Mouse (Mus musculus) ES-Bruce4 (cell line): ENCODE data around the gene Pacsin1. TPM values are rescaled to one million over a fixed set of nuclear protein-coding genes. Genes with fewer than 3 reads are reported as not detected.

Experiments used
- H3K27ac ChIP-seq: 2 replicates; pipeline ENCODE4 v1.5.1; 2012; ENCODE audit warnings: low read length, inconsistent platforms; ENCODE audit not compliant: insufficient read depth
- H3K27me3 ChIP-seq: 2 replicates; pipeline ENCODE4 v1.6.1; 2012; ENCODE audit warnings: mild to moderate bottlenecking, low read length, inconsistent platforms; ENCODE audit not compliant: control insufficient read depth, poor library complexity, insufficient read depth, severe bottlenecking
- H3K36me3 ChIP-seq: 2 replicates; pipeline ENCODE4 v1.6.1; 2012; ENCODE audit warnings: inconsistent platforms, mild to moderate bottlenecking, low read length, moderate library complexity; ENCODE audit not compliant: control insufficient read depth, poor library complexity, insufficient read depth, severe bottlenecking
- H3K4me1 ChIP-seq: one replicate; pipeline ENCODE4 v1.8.1; 2011; ENCODE audit warnings: low read length; ENCODE audit not compliant: control insufficient read depth, insufficient read depth
- H3K4me3 ChIP-seq: 2 replicates; pipeline ENCODE4 v1.5.1; 2011; ENCODE audit warnings: low read depth, mild to moderate bottlenecking, low read length
- H3K9ac ChIP-seq: 2 replicates; pipeline ENCODE4 v1.6.1; 2012; ENCODE audit warnings: low read depth, mild to moderate bottlenecking, inconsistent platforms; ENCODE audit not compliant: poor library complexity, severe bottlenecking
- H3K9me3 ChIP-seq: replicated peaks from 2 replicates; pipeline ENCODE4 v1.6.1; 2012; ENCODE audit warnings: mild to moderate bottlenecking, low read length, inconsistent platforms; ENCODE audit not compliant: control insufficient read depth, poor library complexity, insufficient read depth, severe bottlenecking
- CTCF ChIP-seq: IDR thresholded peaks from one replicate; pipeline ENCODE4 v1.8.1; 2011; ENCODE audit warnings: low read depth, low read length
- EP300 ChIP-seq: IDR thresholded peaks from 2 replicates; pipeline ENCODE4 v1.6.1; 2011; ENCODE audit warnings: low read depth, low read length; ENCODE audit not compliant: insufficient read depth
- POLR2A ChIP-seq: IDR thresholded peaks from one replicate; pipeline ENCODE4 v1.8.1; 2011; ENCODE audit warnings: low read length; ENCODE audit not compliant: insufficient read depth
- polyA plus RNA-seq: library from polyadenylated mRNA; stranded (reverse); fragments of >200 nt; gene quantifications from 2 replicates; pipeline ENCODE4 v1.2.4, GENCODE M21; 2011; ENCODE audit warnings: low read depth; ENCODE audit not compliant: missing spikeins, insufficient read depth, insufficient read length

Pacsin1 gene
- polyA plus RNA-seq, 1 experiment, result 16.8 TPM

GRCm38 (mm10) chr17:27748123-27748522 is 92.8 kb downstream of the Pacsin1 start:
- Histone ChIP-seq H3K27ac (no peak overlapping the region), H3K36me3 (no peaks in the 10 kb centered on the region), H3K9me3 (no peaks in the 10 kb centered on the region), H3K4me3 (no peak overlapping the region), H3K4me1 (peaks cover 1% of the 10 kb centered on the region), H3K9ac (no peak overlapping the region), H3K27me3 (no peaks in the 10 kb centered on the region)
- TF ChIP-seq CTCF (no peak), POLR2A (no peak), EP300 (no peak)

- Histone ChIP-seq H3K27me3 (no peaks in the 10 kb centered on the region), H3K9ac (no peak overlapping the region), H3K36me3 (no peaks in the 10 kb centered on the region), H3K27ac (no peak overlapping the region), H3K4me1 (peaks cover 1% of the 10 kb centered on the region), H3K4me3 (no peak overlapping the region), H3K9me3 (no peaks in the 10 kb centered on the region)
- TF ChIP-seq CTCF (no peak), POLR2A (no peak), EP300 (no peak)
Observed at GRCm38 (mm10) chr17:27750451-27750942, 95.2 kb downstream of the Pacsin1 start.

- Histone ChIP-seq H3K27me3 (no peaks in the 10 kb centered on the region), H3K4me1 (no peaks in the 10 kb centered on the region), H3K36me3 (no peaks in the 10 kb centered on the region), H3K4me3 (no peak overlapping the region), H3K9ac (no peak overlapping the region), H3K27ac (no peak overlapping the region), H3K9me3 (no peaks in the 10 kb centered on the region)
- TF ChIP-seq EP300 (no peak), POLR2A (no peak), CTCF (no peak)
Observed at GRCm38 (mm10) chr17:27751314-27752202, 96.2 kb downstream of the Pacsin1 start.

- no peak overlapping the region for H3K4me3 ChIP-seq
- H3K4me1 ChIP-seq, result no peaks in the 10 kb centered on the region
- TF ChIP-seq EP300 (no peak), POLR2A (no peak), CTCF (no peak)
- no peak overlapping the region for H3K27ac ChIP-seq
- H3K36me3 ChIP-seq, result no peaks in the 10 kb centered on the region
- no peak overlapping the region for H3K9ac ChIP-seq
- H3K27me3 ChIP-seq, result no peaks in the 10 kb centered on the region
- H3K9me3 ChIP-seq, result no peaks in the 10 kb centered on the region
Observed at GRCm38 (mm10) chr17:27760169-27760568, 104.9 kb downstream of the Pacsin1 start.

Other genes with a start within 250 kb of the Pacsin1 start
- 0.49 and 0.63 TPM in 2 replicates for gene Grm4, start 134.1 kb upstream of the Pacsin1 start, polyA plus RNA-seq
- gene Hmga1, start 99.0 kb upstream of the Pacsin1 start, polyA plus RNA-seq, result 933 and 989 TPM in 2 replicates
- 14.4 and 16.8 TPM in 2 replicates for gene AI413582, start 89.8 kb upstream of the Pacsin1 start, polyA plus RNA-seq
- 67.3 and 68.8 TPM in 2 replicates for gene Nudt3, start 32.0 kb upstream of the Pacsin1 start, polyA plus RNA-seq
- not detected in 2 replicates for gene RPS10-NUDT3, start 20.3 kb upstream of the Pacsin1 start, polyA plus RNA-seq
- 2,622 and 2,876 TPM in 2 replicates for gene Rps10, start 18.8 kb upstream of the Pacsin1 start, polyA plus RNA-seq
- 1.2 and 1.4 TPM in 2 replicates for gene Spdef, start 73.4 kb downstream of the Pacsin1 start, polyA plus RNA-seq
- 90.6 and 95.0 TPM in 2 replicates for gene D17Wsu92e, start 165.1 kb downstream of the Pacsin1 start, polyA plus RNA-seq
- 266 and 268 TPM in 2 replicates for gene Snrpc, start 182.6 kb downstream of the Pacsin1 start, polyA plus RNA-seq
- gene Uhrf1bp1, start 200.9 kb downstream of the Pacsin1 start, polyA plus RNA-seq, result 18.4 and 22.3 TPM in 2 replicates